Mouse (Mus musculus) heart, embryonic 10.5 days (tissue): ENCODE data around the gene Yrdc. TPM values are rescaled to one million over a fixed set of nuclear protein-coding genes. Genes with fewer than 3 reads are reported as not detected.

Source experiments
- polyA plus RNA-seq: library from polyadenylated mRNA; unstranded; fragments of >200 nt; fragmentation: Nextera tagmentation; extraction: Ambion mirVana; gene quantifications from 2 replicates; pipeline ENCODE4 v1.2.1, GENCODE M21; 2016

Gene Yrdc
- polyA plus RNA-seq, 1 experiment from 2014 or later, result 39.3 TPM

Other genes starting within 250 kb of the Yrdc start
- gene 3100002H09Rik, start 239.9 kb upstream of the Yrdc start, polyA plus RNA-seq, result 0.20 TPM in 1 of 2 replicates, not detected in the other
- gene Pou3f1, start 193.9 kb upstream of the Yrdc start, polyA plus RNA-seq, result 0.10 and 0.35 TPM in 2 replicates
- gene Utp11, start 157.1 kb upstream of the Yrdc start, polyA plus RNA-seq, result 53.0 and 63.6 TPM in 2 replicates
- gene Fhl3, start 150.0 kb upstream of the Yrdc start, polyA plus RNA-seq, result 3.9 and 5.4 TPM in 2 replicates
- gene Sf3a3, start 135.9 kb upstream of the Yrdc start, polyA plus RNA-seq, result 137 and 180 TPM in 2 replicates
- 19.9 and 25.5 TPM in 2 replicates for gene Inpp5b, start 108.8 kb upstream of the Yrdc start, polyA plus RNA-seq
- 16.1 and 16.9 TPM in 2 replicates for gene Mtf1, start 48.6 kb upstream of the Yrdc start, polyA plus RNA-seq
- 45.0 and 58.0 TPM in 2 replicates for gene 1110065P20Rik, start 517 bp downstream of the Yrdc start, polyA plus RNA-seq
- 0.09 and 0.11 TPM in 2 replicates for gene Maneal, start 11.5 kb downstream of the Yrdc start, polyA plus RNA-seq
- 0.08 TPM in 1 of 2 replicates, not detected in the other for gene Epha10, start 30.2 kb downstream of the Yrdc start, polyA plus RNA-seq
- 11.6 and 12.7 TPM in 2 replicates for gene 9930104L06Rik, start 86.4 kb downstream of the Yrdc start, polyA plus RNA-seq
- gene Cdca8, start 88.6 kb downstream of the Yrdc start, polyA plus RNA-seq, result 147 and 176 TPM in 2 replicates
- 6.2 and 12.9 TPM in 2 replicates for gene Rspo1, start 135.8 kb downstream of the Yrdc start, polyA plus RNA-seq
- 71.8 and 86.2 TPM in 2 replicates for gene Gnl2, start 165.9 kb downstream of the Yrdc start, polyA plus RNA-seq
- gene Dnali1, start 215.0 kb downstream of the Yrdc start, polyA plus RNA-seq, result 0.12 and 0.28 TPM in 2 replicates
- gene Snip1, start 216.0 kb downstream of the Yrdc start, polyA plus RNA-seq, result 22.0 and 25.6 TPM in 2 replicates
- 43.6 and 55.6 TPM in 2 replicates for gene Meaf6, start 234.5 kb downstream of the Yrdc start, polyA plus RNA-seq